Mouse (Mus musculus): ENCODE measurements around the gene Cwc27. TPM values are rescaled to one million over a fixed set of nuclear protein-coding genes. Genes with fewer than 3 reads are reported as not detected.

Cwc27 gene
- polyA plus RNA-seq, 1 experiment, result 4.3 TPM

GRCm38 (mm10) chr13:104729261-104730046 is 87.5 kb downstream of the Cwc27 start:
- no peaks in the 10 kb centered on the region for H3K27me3 ChIP-seq (replicated peaks; ENCODE audit: control insufficient read depth, insufficient read depth, low read length)
- H3K4me1 ChIP-seq (ENCODE audit: control insufficient read depth, insufficient read depth, low read length), result no peaks in the 10 kb centered on the region
- no peak overlapping the region for H3K27ac ChIP-seq (ENCODE audit: insufficient read depth, low read depth, low read length)
- DNase-seq, result no peak
- 50% methylated on average over 3 of the region's 3 CpGs for WGBS
- H3K36me3 ChIP-seq (ENCODE audit: control insufficient read depth, insufficient read depth, low read length), result no peaks in the 10 kb centered on the region; the same call in 1 of the 2 replicates
- no peak overlapping the region for H3K4me3 ChIP-seq (ENCODE audit: insufficient read depth, low read depth, low read length)
- TF ChIP-seq POLR2A (IDR thresholded peaks at IDR 0.05; ENCODE audit: low read depth, low read length) (no peak), CTCF (conservative IDR thresholded peaks at IDR 0.05; ENCODE audit: insufficient read depth, insufficient read length, low read depth, low read length) (no peak)

- 75% methylated on average over 2 of the region's 2 CpGs for WGBS
- Histone ChIP-seq H3K27ac (ENCODE audit: insufficient read depth, low read depth, low read length) (no peak overlapping the region), H3K36me3 (ENCODE audit: control insufficient read depth, insufficient read depth, low read length) (no peaks in the 10 kb centered on the region; the same call in 1 of the 2 replicates), H3K27me3 (replicated peaks; ENCODE audit: control insufficient read depth, insufficient read depth, low read length) (no peaks in the 10 kb centered on the region), H3K4me3 (ENCODE audit: insufficient read depth, low read depth, low read length) (no peak overlapping the region), H3K4me1 (ENCODE audit: control insufficient read depth, insufficient read depth, low read length) (no peaks in the 10 kb centered on the region)
- no peak for DNase-seq
- no peak for TF ChIP-seq CTCF (conservative IDR thresholded peaks at IDR 0.05; ENCODE audit: insufficient read depth, insufficient read length, low read depth, low read length)
- no peak for TF ChIP-seq POLR2A (IDR thresholded peaks at IDR 0.05; ENCODE audit: low read depth, low read length)
Measured at GRCm38 (mm10) chr13:104727681-104728080, 89.3 kb downstream of the Cwc27 start.

- Histone ChIP-seq H3K4me3 (ENCODE audit: insufficient read depth, low read depth, low read length) (no peak overlapping the region), H3K4me1 (ENCODE audit: control insufficient read depth, insufficient read depth, low read length) (no peaks in the 10 kb centered on the region), H3K36me3 (ENCODE audit: control insufficient read depth, insufficient read depth, low read length) (no peaks in the 10 kb centered on the region), H3K27ac (ENCODE audit: insufficient read depth, low read depth, low read length) (no peak overlapping the region), H3K27me3 (replicated peaks; ENCODE audit: control insufficient read depth, insufficient read depth, low read length) (no peaks in the 10 kb centered on the region)
- DNase-seq, result no peak
- no peak for TF ChIP-seq CTCF (conservative IDR thresholded peaks at IDR 0.05; ENCODE audit: insufficient read depth, insufficient read length, low read depth, low read length)
- 54% methylated on average over 5 of the region's 5 CpGs for WGBS
Measured at GRCm38 (mm10) chr13:104720133-104720532, 96.8 kb downstream of the Cwc27 start.

- Histone ChIP-seq H3K27me3 (replicated peaks; ENCODE audit: control insufficient read depth, insufficient read depth, low read length) (no peaks in the 10 kb centered on the region), H3K36me3 (ENCODE audit: control insufficient read depth, insufficient read depth, low read length) (no peaks in the 10 kb centered on the region), H3K27ac (ENCODE audit: insufficient read depth, low read depth, low read length) (no peak overlapping the region), H3K4me3 (ENCODE audit: insufficient read depth, low read depth, low read length) (no peak overlapping the region), H3K4me1 (ENCODE audit: control insufficient read depth, insufficient read depth, low read length) (no peaks in the 10 kb centered on the region)
- TF ChIP-seq CTCF (conservative IDR thresholded peaks at IDR 0.05; ENCODE audit: insufficient read depth, insufficient read length, low read depth, low read length), result no peak
- TF ChIP-seq POLR2A (IDR thresholded peaks at IDR 0.05; ENCODE audit: low read depth, low read length), result no peak
- WGBS, result 55% methylated on average over 6 of the region's 6 CpGs
- peak; percentile 53 for DNase-seq
Measured at GRCm38 (mm10) chr13:104694612-104695355, 122.2 kb downstream of the Cwc27 start.

- 85% methylated on average over 3 of the region's 3 CpGs for WGBS
- TF ChIP-seq CTCF (conservative IDR thresholded peaks at IDR 0.05; ENCODE audit: insufficient read depth, insufficient read length, low read depth, low read length), result no peak
- TF ChIP-seq POLR2A (IDR thresholded peaks at IDR 0.05; ENCODE audit: low read depth, low read length), result no peak
- H3K27me3 ChIP-seq (replicated peaks; ENCODE audit: control insufficient read depth, insufficient read depth, low read length), result no peaks in the 10 kb centered on the region
- no peak overlapping the region for H3K27ac ChIP-seq (ENCODE audit: insufficient read depth, low read depth, low read length)
- no peaks in the 10 kb centered on the region for H3K4me1 ChIP-seq (ENCODE audit: control insufficient read depth, insufficient read depth, low read length)
- no peaks in the 10 kb centered on the region for H3K36me3 ChIP-seq (ENCODE audit: control insufficient read depth, insufficient read depth, low read length)
- H3K4me3 ChIP-seq (ENCODE audit: insufficient read depth, low read depth, low read length), result no peak overlapping the region
- no peak for DNase-seq
Measured at GRCm38 (mm10) chr13:104692710-104693109, 124.2 kb downstream of the Cwc27 start.

- no peak for TF ChIP-seq CTCF (conservative IDR thresholded peaks at IDR 0.05; ENCODE audit: insufficient read depth, insufficient read length, low read depth, low read length)
- no peak for TF ChIP-seq POLR2A (IDR thresholded peaks at IDR 0.05; ENCODE audit: low read depth, low read length)
- Histone ChIP-seq H3K27ac (ENCODE audit: insufficient read depth, low read depth, low read length) (no peak overlapping the region), H3K36me3 (ENCODE audit: control insufficient read depth, insufficient read depth, low read length) (no peaks in the 10 kb centered on the region), H3K4me3 (ENCODE audit: insufficient read depth, low read depth, low read length) (no peak overlapping the region), H3K4me1 (ENCODE audit: control insufficient read depth, insufficient read depth, low read length) (no peaks in the 10 kb centered on the region; the same call in 1 of the 2 replicates), H3K27me3 (replicated peaks; ENCODE audit: control insufficient read depth, insufficient read depth, low read length) (no peaks in the 10 kb centered on the region)
- no peak for DNase-seq
- WGBS, result 90% methylated on average over 2 of the region's 2 CpGs
Measured at GRCm38 (mm10) chr13:104685537-104685936, 131.4 kb downstream of the Cwc27 start.

GRCm38 (mm10) chr13:104684361-104685011 is 132.5 kb downstream of the Cwc27 start:
- H3K4me3 ChIP-seq (ENCODE audit: insufficient read depth, low read depth, low read length), result no peak overlapping the region
- no peak overlapping the region for H3K27ac ChIP-seq (ENCODE audit: insufficient read depth, low read depth, low read length)
- TF ChIP-seq CTCF (conservative IDR thresholded peaks at IDR 0.05; ENCODE audit: insufficient read depth, insufficient read length, low read depth, low read length) (no peak), POLR2A (IDR thresholded peaks at IDR 0.05; ENCODE audit: low read depth, low read length) (no peak)
- 42% methylated on average over 6 of the region's 6 CpGs for WGBS
- H3K36me3 ChIP-seq (ENCODE audit: control insufficient read depth, insufficient read depth, low read length), result no peaks in the 10 kb centered on the region
- H3K4me1 ChIP-seq (ENCODE audit: control insufficient read depth, insufficient read depth, low read length), result no peaks in the 10 kb centered on the region; the same call in 1 of the 2 replicates
- H3K27me3 ChIP-seq (replicated peaks; ENCODE audit: control insufficient read depth, insufficient read depth, low read length), result no peaks in the 10 kb centered on the region
- DNase-seq, result no peak

All from kidney, adult 2 months (tissue).